Mouse (Mus musculus) small intestine, adult 2 months (tissue): ENCODE results near the gene Pibf1.

Source experiments
- CTCF ChIP-seq: fragments of 200-500 bp; IDR thresholded peaks from 2 replicates; pipeline ENCODE4 v1.5.1; 2012; ENCODE audit warnings: low read depth, mild to moderate bottlenecking, control low read depth, inconsistent platforms, low read length, moderate library complexity, mixed read lengths; ENCODE audit not compliant: insufficient replicate concordance, insufficient read length; ENCODE audit errors: extremely low read depth
- POLR2A ChIP-seq: fragments of 200-500 bp; IDR thresholded peaks from 2 replicates; pipeline ENCODE4 v1.6.1; 2012; ENCODE audit warnings: low read depth, mild to moderate bottlenecking, control low read depth, inconsistent platforms, low read length, moderate library complexity

DNA sequence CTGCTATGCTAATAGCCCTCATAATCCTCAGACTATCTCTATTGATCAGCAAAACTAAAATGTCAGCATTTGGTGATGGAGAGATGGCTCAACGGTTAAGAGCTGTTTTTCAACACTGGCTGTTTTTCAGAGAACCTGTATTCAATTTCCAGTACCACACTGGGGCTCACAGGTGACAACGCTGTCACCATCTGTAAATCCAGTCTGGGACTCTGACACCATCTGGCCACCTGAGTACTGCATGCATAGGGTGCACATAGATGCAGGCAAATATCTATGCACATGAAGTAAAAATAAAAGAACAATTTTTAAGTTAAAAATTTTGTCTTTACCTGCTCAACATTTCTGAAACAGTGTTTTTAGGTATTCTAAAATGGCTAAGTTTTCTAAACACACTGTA, 40.8 kb downstream of the Pibf1 start:
- TF ChIP-seq CTCF (no peak), POLR2A (no peak)
